Mouse (Mus musculus) limb, embryonic 14.5 days (tissue): Measurements from ENCODE around the gene Scn7a. TPM values are rescaled to one million over a fixed set of nuclear protein-coding genes. Genes with fewer than 3 reads are reported as not detected.
A peak's percentile ranks its signal among the peaks of the same experiment; 100 is the strongest.

Experiments used
- ATAC-seq: fragments of 200-750 bp; cut with Nextera tagmentation; 2 replicates; pipeline ENCODE4 v1.8.0; 2017; ENCODE audit warnings: low read depth, moderate number of reproducible peaks, moderate TSS enrichment; ENCODE audit not compliant: low FRiP score
- DNase-seq: peaks from one replicate; pipeline ENCODE4 v3.0.0-alpha.2; 2015; ENCODE audit warnings: low spot score
- H3K27ac ChIP-seq: fragments of 300-500 bp; sonication (generic); replicated peaks from 2 replicates; pipeline ENCODE4 v1.5.1; 2014; ENCODE audit warnings: low read depth, mild to moderate bottlenecking, low read length, moderate library complexity, mixed read lengths
- H3K27me3 ChIP-seq: fragments of 300-500 bp; sonication (generic); 2 replicates; pipeline ENCODE4 v1.6.1; 2014; ENCODE audit warnings: low read length, mixed read lengths; ENCODE audit not compliant: control insufficient read depth, insufficient read depth
- H3K36me3 ChIP-seq: fragments of 300-500 bp; sonication (generic); 2 replicates; pipeline ENCODE4 v1.6.1; 2014; ENCODE audit warnings: mild to moderate bottlenecking, low read length, moderate library complexity, mixed read lengths; ENCODE audit not compliant: control insufficient read depth, insufficient read depth
- H3K4me1 ChIP-seq: fragments of 300-500 bp; sonication (generic); 2 replicates; pipeline ENCODE4 v1.6.1; 2014; ENCODE audit warnings: antibody characterized with exemption, low read length, mixed read lengths; ENCODE audit not compliant: control insufficient read depth, insufficient read depth
- H3K4me2 ChIP-seq: fragments of 300-500 bp; sonication (generic); replicated peaks from 2 replicates; pipeline ENCODE4 v1.6.1; 2014; ENCODE audit warnings: low read depth, mild to moderate bottlenecking, low read length, moderate library complexity; ENCODE audit not compliant: severe bottlenecking
- H3K4me3 ChIP-seq: fragments of 300-500 bp; sonication (generic); replicated peaks from 2 replicates; pipeline ENCODE4 v1.5.1; 2014; ENCODE audit warnings: low read length
- H3K9ac ChIP-seq: fragments of 300-500 bp; sonication (generic); 2 replicates; pipeline ENCODE4 v1.6.1; 2014; ENCODE audit warnings: mild to moderate bottlenecking, low read depth, low read length, moderate library complexity; ENCODE audit not compliant: severe bottlenecking
- H3K9me3 ChIP-seq: fragments of 300-500 bp; sonication (generic); 2 replicates; pipeline ENCODE4 v1.6.1; 2016; ENCODE audit warnings: low read length; ENCODE audit not compliant: control insufficient read depth
- POLR2A ChIP-seq: fragments of 200-500 bp; IDR thresholded peaks from 2 replicates; pipeline ENCODE4 v1.8.0; 2012; ENCODE audit warnings: inconsistent platforms, mild to moderate bottlenecking, moderate library complexity, borderline replicate concordance; ENCODE audit not compliant: insufficient read depth, insufficient read length; ENCODE audit errors: extremely low read depth
- WGBS: fragments of 180-500 bp; shearing (Covaris S2); extraction: QIAGEN DNeasy Blood & Tissue Kit; methylation state at CpG from one replicate; pipeline ENCODE4 v1.1.7; 2014; 5-methylcytosine and 5-hydroxymethylcytosine counted together
- polyA plus RNA-seq, 2 experiments: library from polyadenylated mRNA; depleted of rRNA in 1 of 2; stranded (reverse) in 1 of 2; unstranded in 1 of 2; fragments of >200 nt; fragmentation: Nextera tagmentation in 1 of 2; extraction: Ambion mirVana in 1 of 2; gene quantifications; 2 replicates each; pipeline versions ENCODE4 v1.2.1 to v1.2.3; 2012 to 2014

The Scn7a gene
- polyA plus RNA-seq, 2 experiments: 0.12 to 0.16 TPM

GRCm38 (mm10) chr2:66655431-66655830 is 129.3 kb downstream of the Scn7a start:
- Histone ChIP-seq H3K4me3 (no peak overlapping the region), H3K9ac (no peak overlapping the region), H3K36me3 (no peaks in the 10 kb centered on the region), H3K4me1 (no peaks in the 10 kb centered on the region), H3K27me3 (no peaks in the 10 kb centered on the region), H3K4me2 (no peak overlapping the region), H3K9me3 (no peaks in the 10 kb centered on the region), H3K27ac (no peak overlapping the region)
- no peak for DNase-seq
- 70% methylated on average over 2 of the region's 2 CpGs for WGBS
- no peak for ATAC-seq
- TF ChIP-seq POLR2A: no peak

- no peak overlapping the region for H3K27ac ChIP-seq
- TF ChIP-seq POLR2A: no peak
- no peaks in the 10 kb centered on the region for H3K36me3 ChIP-seq
- H3K4me1 ChIP-seq: no peaks in the 10 kb centered on the region
- H3K9me3 ChIP-seq: no peaks in the 10 kb centered on the region
- WGBS: 22% methylated on average over 5 of the region's 5 CpGs
- H3K4me2 ChIP-seq: no peak overlapping the region
- no peak overlapping the region for H3K4me3 ChIP-seq
- H3K9ac ChIP-seq: no peak overlapping the region
- H3K27me3 ChIP-seq: no peaks in the 10 kb centered on the region
- ATAC-seq (no peak), DNase-seq (peak; percentile 71)
These were observed 140.3 kb downstream of the Scn7a start for GRCm38 (mm10) chr2:66644384-66644783.

GRCm38 (mm10) chr2:66634580-66635359 is 149.9 kb downstream of the Scn7a start, which contains the start of gene Scn9a:
Scn9a (minus strand) TSS chr2:66634962.
- 2% methylated on average over 28 of the region's 29 CpGs for WGBS
- peak within 1 kb of the TSS; percentile 31 for H3K9ac ChIP-seq
- 0 out of 2 replicates have a peak, but pooled peaks have one; percentile 30 for ATAC-seq

GRCm38 (mm10) chr2:66632728-66633127 is 152.0 kb downstream of the Scn7a start:
- no peaks in the 10 kb centered on the region; the same call in 1 of the 2 replicates for H3K4me1 ChIP-seq
- no peak for TF ChIP-seq POLR2A
- H3K9ac ChIP-seq: no peak overlapping the region
- H3K27me3 ChIP-seq: peaks cover 10% of the 10 kb centered on the region; the same call in 1 of the 2 replicates
- no peaks in the 10 kb centered on the region for H3K9me3 ChIP-seq
- H3K36me3 ChIP-seq: no peaks in the 10 kb centered on the region
- ATAC-seq: no peak
- DNase-seq: peak; percentile 49
- 20% methylated on average over 5 of the region's 5 CpGs for WGBS
- H3K27ac ChIP-seq: no peak overlapping the region
- H3K4me2 ChIP-seq: peak overlapping the region; percentile 16; the same call in 1 of the 2 replicates
- no peak overlapping the region for H3K4me3 ChIP-seq

More at GRCm38 (mm10) chr2:66634580-66635359, 149.9 kb downstream of the Scn7a start, which contains the start of gene Scn9a:
- H3K27me3 ChIP-seq: peaks cover 10% of the 10 kb centered on the region; the same call in 1 of the 2 replicates
- no peak for DNase-seq
- H3K4me1 ChIP-seq: no peaks in the 10 kb centered on the region; the same call in 1 of the 2 replicates
- H3K4me2 ChIP-seq: peak within 1 kb of the TSS; percentile 63
- no peaks in the 10 kb centered on the region for H3K36me3 ChIP-seq
- no peak within 1 kb of the TSS for H3K27ac ChIP-seq
- TF ChIP-seq POLR2A: no peak
- H3K4me3 ChIP-seq: peak within 1 kb of the TSS; percentile 38
- no peaks in the 10 kb centered on the region for H3K9me3 ChIP-seq

Other genes starting within 250 kb of the Scn7a start
- 0.33 and 0.35 TPM in 2 replicates for gene Scn9a, start 150.0 kb downstream of the Scn7a start, polyA plus RNA-seq (2012; rRNA removed)
- gene Scn9a, start 150.0 kb downstream of the Scn7a start, polyA plus RNA-seq (2014; fragmentation: Nextera tagmentation; extraction: Ambion mirVana): 0.12 and 0.29 TPM in 2 replicates